Mouse (Mus musculus) intestine, embryonic 16.5 days (tissue): Measurements from ENCODE around the gene Cnih4. TPM values are rescaled to one million over a fixed set of nuclear protein-coding genes. Genes with fewer than 3 reads are reported as not detected.

ENCODE experiments used
- ATAC-seq: fragments of 200-750 bp; cut with Nextera tagmentation; 2 replicates; pipeline ENCODE4 v1.8.0; 2017; ENCODE audit warnings: moderate TSS enrichment, moderate library complexity
- H3K27ac ChIP-seq: fragments of 300-500 bp; sonication (generic); 2 replicates; pipeline ENCODE4 v1.5.1; 2014; ENCODE audit warnings: mild to moderate bottlenecking, low read length
- H3K27me3 ChIP-seq: fragments of 300-500 bp; sonication (generic); replicated peaks from 2 replicates; pipeline ENCODE4 v1.6.1; 2014; ENCODE audit warnings: low read length, control low read depth, mixed read lengths; ENCODE audit not compliant: control insufficient read depth, insufficient read depth
- H3K36me3 ChIP-seq: fragments of 300-500 bp; sonication (generic); 2 replicates; pipeline ENCODE4 v1.6.1; 2014; ENCODE audit warnings: low read length, control low read depth; ENCODE audit not compliant: control insufficient read depth, insufficient read depth
- H3K4me1 ChIP-seq: fragments of 300-500 bp; sonication (generic); 2 replicates; pipeline ENCODE4 v1.6.1; 2014; ENCODE audit warnings: low read length, control low read depth, mixed read lengths; ENCODE audit not compliant: control insufficient read depth, insufficient read depth
- H3K4me2 ChIP-seq: fragments of 300-500 bp; sonication (generic); 2 replicates; pipeline ENCODE4 v1.6.1; 2014; ENCODE audit warnings: low read depth, low read length, control low read depth
- H3K4me3 ChIP-seq: fragments of 300-500 bp; sonication (generic); 2 replicates; pipeline ENCODE4 v1.5.1; 2014; ENCODE audit warnings: mild to moderate bottlenecking, low read length
- H3K9ac ChIP-seq: fragments of 300-500 bp; sonication (generic); 2 replicates; pipeline ENCODE4 v1.6.1; 2014; ENCODE audit warnings: low read depth, low read length
- H3K9me3 ChIP-seq: fragments of 300-500 bp; sonication (generic); 2 replicates; pipeline ENCODE4 v1.6.1; 2016; ENCODE audit warnings: low read length, control low read depth; ENCODE audit not compliant: control insufficient read depth
- WGBS: fragments of 180-500 bp; shearing (Covaris S2); extraction: QIAGEN DNeasy Blood & Tissue Kit; methylation state at CpG from one replicate; pipeline ENCODE4 v1.1.7; 2014; 5-methylcytosine and 5-hydroxymethylcytosine counted together
- polyA plus RNA-seq: library from polyadenylated mRNA; unstranded; fragments of >200 nt; fragmentation: Nextera tagmentation; extraction: Ambion mirVana; gene quantifications from 2 replicates; pipeline ENCODE4 v1.2.1, GENCODE M21; 2015

The Cnih4 gene
- 136 and 142 TPM in 2 replicates for polyA plus RNA-seq

DNA sequence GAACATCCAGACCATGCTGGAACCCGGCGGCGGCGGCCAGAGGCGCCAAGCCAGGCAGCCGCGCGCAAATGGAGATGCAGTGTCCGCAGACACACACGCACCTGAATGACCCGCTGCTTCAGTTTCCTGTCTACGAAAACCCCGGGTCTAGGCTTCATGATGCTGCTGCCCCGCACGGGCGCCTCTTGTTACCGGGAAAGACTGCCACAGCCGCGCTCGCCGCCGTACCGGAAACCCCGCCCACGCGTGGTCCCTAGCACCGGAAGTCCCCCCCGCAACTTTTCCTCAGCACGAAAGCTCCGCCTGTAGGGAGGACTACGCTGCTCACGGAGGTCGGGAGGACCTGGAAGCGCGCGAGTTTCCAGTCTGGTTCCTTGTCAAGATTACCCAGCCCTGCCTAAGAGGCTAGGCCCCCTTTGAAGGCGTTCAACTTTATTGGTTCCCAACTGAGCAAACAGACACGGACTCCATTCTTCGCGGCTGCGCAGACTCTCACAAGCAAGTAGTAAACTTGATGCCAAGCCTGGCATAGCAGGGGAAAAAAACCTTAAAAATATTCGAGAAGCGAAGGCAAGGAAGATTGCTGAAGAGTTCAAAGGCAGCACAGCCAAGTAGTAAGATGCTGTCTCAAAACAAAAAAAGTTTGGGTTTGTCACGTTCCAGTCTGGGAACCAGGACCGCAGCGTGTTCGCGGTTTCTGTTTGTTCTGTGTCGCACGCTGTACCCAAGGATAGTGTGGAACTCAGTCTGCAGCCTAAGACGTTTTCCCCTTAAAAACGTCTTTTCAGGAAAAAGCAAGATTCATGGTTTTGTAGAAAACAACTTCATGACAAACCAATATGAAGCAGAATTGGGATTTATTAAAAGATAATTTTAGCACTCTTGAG lies at the start of gene Cnih4, which contains the start of gene Nvl:
TSS of gene Cnih4 (plus strand) at position 744 of the 887 bp plus-strand sequence.
TSS of gene Nvl (minus strand) at position 255 of the 887 bp plus-strand sequence.
- under 1% methylated on average over 52 of the region's 52 CpGs for WGBS
- H3K9ac ChIP-seq = peak within 1 kb of the TSS; percentile 80
- H3K4me3 ChIP-seq = peak within 1 kb of the TSS; percentile 90
- peaks cover 18% of the 10 kb centered on the region for H3K4me1 ChIP-seq
- no peaks in the 10 kb centered on the region for H3K27me3 ChIP-seq
- ATAC-seq = peak; percentile 98
- H3K9me3 ChIP-seq = no peaks in the 10 kb centered on the region
- H3K4me2 ChIP-seq = peak within 1 kb of the TSS; percentile 69
- 0 out of 2 replicates have a peak, but pooled peaks cover 3% of the 10 kb centered on the region for H3K36me3 ChIP-seq
- peak within 1 kb of the TSS; percentile 81 for H3K27ac ChIP-seq

DNA sequence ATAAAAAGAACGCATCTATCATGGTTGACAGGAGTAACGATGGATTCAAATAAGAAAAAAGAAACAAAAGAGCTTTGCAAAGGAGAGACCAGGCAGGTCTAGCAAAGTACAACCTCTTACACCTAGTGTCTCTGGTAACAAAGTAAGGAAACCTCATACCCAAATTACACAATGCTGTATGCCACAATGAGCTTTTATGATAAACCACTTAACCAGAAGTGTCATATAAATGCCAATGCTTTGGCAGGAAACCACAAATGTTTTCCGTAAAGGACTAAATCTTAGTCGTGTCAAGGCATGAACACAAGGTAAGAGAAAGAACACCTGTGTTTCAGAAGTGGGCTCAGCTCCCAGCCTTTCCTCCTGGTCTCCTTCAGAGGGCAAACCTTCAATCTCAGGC lies 27.4 kb upstream of the Cnih4 start:
- no peak overlapping the region for H3K27ac ChIP-seq
- H3K4me1 ChIP-seq = no peaks in the 10 kb centered on the region
- H3K4me2 ChIP-seq = no peak overlapping the region
- H3K4me3 ChIP-seq = no peak overlapping the region
- H3K9ac ChIP-seq = no peak overlapping the region
- H3K27me3 ChIP-seq = no peaks in the 10 kb centered on the region
- H3K36me3 ChIP-seq = peaks cover 18% of the 10 kb centered on the region
- no peaks in the 10 kb centered on the region for H3K9me3 ChIP-seq
- 91% methylated on average over 4 of the region's 4 CpGs for WGBS
- no peak for ATAC-seq

GRCm38 (mm10) chr1:181124145-181124544 lies 20.3 kb upstream of the Cnih4 start:
- Histone ChIP-seq H3K4me1 (no peaks in the 10 kb centered on the region), H3K9ac (no peak overlapping the region)
- 95% methylated on average over 2 of the region's 2 CpGs for WGBS

GRCm38 (mm10) chr1:181125916-181126315 lies 18.6 kb upstream of the Cnih4 start:
- 95% methylated on average over 3 of the region's 3 CpGs for WGBS
- H3K4me2 ChIP-seq = no peak overlapping the region
- no peaks in the 10 kb centered on the region for H3K27me3 ChIP-seq
- H3K4me1 ChIP-seq = no peaks in the 10 kb centered on the region
- ATAC-seq = no peak
- H3K36me3 ChIP-seq = peaks cover 13% of the 10 kb centered on the region; the same call in 1 of the 2 replicates
- no peak overlapping the region for H3K4me3 ChIP-seq
- no peak overlapping the region for H3K9ac ChIP-seq
- no peak overlapping the region for H3K27ac ChIP-seq
- no peaks in the 10 kb centered on the region for H3K9me3 ChIP-seq

More at GRCm38 (mm10) chr1:181124145-181124544, 20.3 kb upstream of the Cnih4 start:
- no peak overlapping the region for H3K4me2 ChIP-seq
- no peaks in the 10 kb centered on the region for H3K9me3 ChIP-seq
- no peak overlapping the region for H3K27ac ChIP-seq
- H3K27me3 ChIP-seq = no peaks in the 10 kb centered on the region
- peaks cover 9% of the 10 kb centered on the region; the same call in 1 of the 2 replicates for H3K36me3 ChIP-seq
- ATAC-seq = no peak
- H3K4me3 ChIP-seq = no peak overlapping the region

GRCm38 (mm10) chr1:181126766-181127165 lies 17.7 kb upstream of the Cnih4 start:
- peaks cover 13% of the 10 kb centered on the region; the same call in 1 of the 2 replicates for H3K36me3 ChIP-seq
- 91% methylated on average over 9 of the region's 9 CpGs for WGBS
- H3K27me3 ChIP-seq = no peaks in the 10 kb centered on the region

GRCm38 (mm10) chr1:181131915-181132314 lies 12.6 kb upstream of the Cnih4 start:
- 92% methylated on average over 6 of the region's 6 CpGs for WGBS
- no peak overlapping the region for H3K9ac ChIP-seq
- no peak for ATAC-seq
- peaks cover 12% of the 10 kb centered on the region; the same call in 1 of the 2 replicates for H3K36me3 ChIP-seq
- H3K9me3 ChIP-seq = no peaks in the 10 kb centered on the region
- no peak overlapping the region for H3K4me2 ChIP-seq
- H3K27me3 ChIP-seq = no peaks in the 10 kb centered on the region
- H3K4me1 ChIP-seq = no peaks in the 10 kb centered on the region
- no peak overlapping the region for H3K4me3 ChIP-seq
- H3K27ac ChIP-seq = no peak overlapping the region

More at GRCm38 (mm10) chr1:181126766-181127165, 17.7 kb upstream of the Cnih4 start:
- ATAC-seq = no peak
- Histone ChIP-seq H3K4me2 (no peak overlapping the region), H3K9me3 (no peaks in the 10 kb centered on the region), H3K4me1 (no peaks in the 10 kb centered on the region), H3K9ac (no peak overlapping the region), H3K27ac (no peak overlapping the region), H3K4me3 (no peak overlapping the region)

- Histone ChIP-seq H3K4me2 (no peak overlapping the region), H3K27me3 (no peaks in the 10 kb centered on the region), H3K4me3 (no peak overlapping the region), H3K36me3 (peaks cover 11% of the 10 kb centered on the region; the same call in 1 of the 2 replicates), H3K9ac (no peak overlapping the region), H3K27ac (no peak overlapping the region), H3K4me1 (peaks cover 8% of the 10 kb centered on the region), H3K9me3 (no peaks in the 10 kb centered on the region)
- 91% methylated on average over 7 of the region's 7 CpGs for WGBS
- no peak for ATAC-seq
Observed at GRCm38 (mm10) chr1:181138730-181139129, 5.8 kb upstream of the Cnih4 start.

- Histone ChIP-seq H3K9me3 (no peaks in the 10 kb centered on the region), H3K4me1 (peaks cover 16% of the 10 kb centered on the region), H3K4me3 (peak overlapping the region; percentile 90), H3K27ac (peak overlapping the region; percentile 81; the same call in 1 of the 2 replicates), H3K4me2 (peak overlapping the region; percentile 69), H3K9ac (peak overlapping the region; percentile 80), H3K27me3 (no peaks in the 10 kb centered on the region), H3K36me3 (0 out of 2 replicates have a peak, but pooled peaks cover 3% of the 10 kb centered on the region)
- ATAC-seq = peak; percentile 29; the same call in 1 of the 2 replicates
- WGBS = 0% methylated on average over 12 of the region's 12 CpGs
Observed at GRCm38 (mm10) chr1:181143609-181143949, 914 bp upstream of the Cnih4 start.

- peak overlapping the region; percentile 54 for H3K4me2 ChIP-seq
- peak overlapping the region; percentile 90 for H3K4me3 ChIP-seq
- no peaks in the 10 kb centered on the region for H3K27me3 ChIP-seq
- peaks cover 18% of the 10 kb centered on the region for H3K4me1 ChIP-seq
- ATAC-seq = no peak
- peak overlapping the region; percentile 80 for H3K9ac ChIP-seq
- H3K27ac ChIP-seq = peak overlapping the region; percentile 81; the same call in 1 of the 2 replicates
- WGBS = 7% methylated on average over 12 of the region's 12 CpGs
- no peaks in the 10 kb centered on the region for H3K9me3 ChIP-seq
- 0 out of 2 replicates have a peak, but pooled peaks cover 3% of the 10 kb centered on the region for H3K36me3 ChIP-seq
Observed at GRCm38 (mm10) chr1:181144966-181145365, 473 bp downstream of the Cnih4 start.
